Mouse (Mus musculus) gastrocnemius, adult 2 months (tissue): Measurements from ENCODE around the gene Etfbkmt. TPM values are rescaled to one million over a fixed set of nuclear protein-coding genes. Genes with fewer than 3 reads are reported as not detected.
A peak's percentile ranks its signal among the peaks of the same experiment; 100 is the strongest.
"Not testable (repeated sequence)": the region's sequence is repeated elsewhere in the genome, so short reads cannot be mapped to it uniquely, and the experiment has no call there.

Experiments
- DNase-seq: peaks from one replicate; pipeline ENCODE4 v3.0.0; 2022
- H3K27ac ChIP-seq: fragments of 200-600 bp; 2 replicates; pipeline ENCODE4 v1.8.1; 2022; ENCODE audit warnings: mild to moderate bottlenecking
- H3K4me3 ChIP-seq: fragments of 200-600 bp; 2 replicates; pipeline ENCODE4 v1.8.1; 2022; ENCODE audit warnings: mild to moderate bottlenecking, moderate library complexity
- CTCF ChIP-seq: fragments of 200-600 bp; IDR thresholded peaks from 2 replicates; pipeline ENCODE4 v1.8.1; 2022; ENCODE audit warnings: antibody characterized with exemption, mild to moderate bottlenecking, moderate library complexity
- intact Hi-C: fragments of 180-260 bp; cut with DNase I; formaldehyde crosslinking; loops from one replicate; pipeline ENCODE4 v1.15.1; 2025
- total RNA-seq, 2 experiments: library from RNA; stranded (reverse); gene quantifications; 2 replicates each; pipeline ENCODE4 v1.2.3; 2021

The Etfbkmt gene
- total RNA-seq, 2 experiments from 2014 or later, result 13.7 to 14.8 TPM

GRCm38 (mm10) chr6:149173831-149174625 is 34.4 kb downstream of the Etfbkmt start:
- no peak for TF ChIP-seq CTCF
- 0 out of 2 replicates have a peak overlapping the region, but pooled peaks have one; percentile 4 for H3K27ac ChIP-seq
- H3K4me3 ChIP-seq, result no peak overlapping the region
- DNase-seq, result no peak
- intact Hi-C loops, result no loop called here

- H3K27ac ChIP-seq, result peak overlapping the region; percentile 35
- TF ChIP-seq CTCF, result no peak
- H3K4me3 ChIP-seq, result no peak overlapping the region
- intact Hi-C loops, result no loop called here
- peak; percentile 38 for DNase-seq
Observed at GRCm38 (mm10) chr6:149174932-149175570, 35.4 kb downstream of the Etfbkmt start.

- no peak overlapping the region for H3K27ac ChIP-seq
- no peak for DNase-seq
- TF ChIP-seq CTCF, result no peak
- intact Hi-C loops, result no loop called here
- H3K4me3 ChIP-seq, result no peak overlapping the region
Observed at GRCm38 (mm10) chr6:149179064-149179463, 39.4 kb downstream of the Etfbkmt start.

- no peak overlapping the region for H3K4me3 ChIP-seq
Observed at GRCm38 (mm10) chr6:149184007-149184406, 44.4 kb downstream of the Etfbkmt start.

GRCm38 (mm10) chr6:149187371-149187770 is 47.7 kb downstream of the Etfbkmt start:
- H3K27ac ChIP-seq, result peak overlapping the region; percentile 92; the same call in 1 of the 2 replicates
- DNase-seq, result no peak

More at GRCm38 (mm10) chr6:149184007-149184406, 44.4 kb downstream of the Etfbkmt start:
- no peak for TF ChIP-seq CTCF
- DNase-seq, result no peak
- no peak overlapping the region for H3K27ac ChIP-seq
- intact Hi-C loops, result loop anchor here (10.0 kb wide), 1 partner anchor 969 kb away; the partner anchor contains the start of gene Ergic2

GRCm38 (mm10) chr6:149188041-149188924 is 48.6 kb downstream of the Etfbkmt start, which contains the start of gene Amn1:
Gene Amn1, minus strand, starts transcription at chr6:149188712.
- intact Hi-C loops, result loop anchor here (1.0 to 10.0 kb wide), 4 partner anchors 46 to 973 kb away; partner anchors contain the start of genes Ergic2 and Resf1
- H3K4me3 ChIP-seq, result peak within 1 kb of the TSS; percentile 92
- DNase-seq, result peak; percentile 97
- H3K27ac ChIP-seq, result peak within 1 kb of the TSS; percentile 92
- TF ChIP-seq CTCF, result no peak

More at GRCm38 (mm10) chr6:149187371-149187770, 47.7 kb downstream of the Etfbkmt start:
- H3K4me3 ChIP-seq, result peak overlapping the region; percentile 92
- no peak for TF ChIP-seq CTCF
- intact Hi-C loops, result loop anchor here (5.0 to 10.0 kb wide), 3 partner anchors 45 to 973 kb away; partner anchors contain the start of gene Ergic2

- intact Hi-C loops, result loop anchor here (1.0 to 10.0 kb wide), 4 partner anchors 47 to 974 kb away; partner anchors contain the start of genes Ergic2 and Resf1
- Histone ChIP-seq H3K27ac (peak overlapping the region; percentile 92), H3K4me3 (peak overlapping the region; percentile 92)
- no peak for TF ChIP-seq CTCF
- no peak for DNase-seq
Observed at GRCm38 (mm10) chr6:149188925-149189257, 49.2 kb downstream of the Etfbkmt start.

- peak; percentile 18 for DNase-seq
- H3K4me3 ChIP-seq, result peak overlapping the region; percentile 92
- peak overlapping the region; percentile 92 for H3K27ac ChIP-seq
- no peak for TF ChIP-seq CTCF
- intact Hi-C loops, result loop anchor here (5.0 to 10.0 kb wide), 3 partner anchors 47 to 975 kb away; partner anchors contain the start of gene Ergic2
Observed at GRCm38 (mm10) chr6:149189340-149189922, 49.8 kb downstream of the Etfbkmt start.

GRCm38 (mm10) chr6:149191951-149192350 is 52.3 kb downstream of the Etfbkmt start:
- H3K4me3 ChIP-seq, H3K27ac ChIP-seq, intact Hi-C loops, DNase-seq: not testable (repeated sequence)

- peak overlapping the region; percentile 44 for H3K27ac ChIP-seq
- TF ChIP-seq CTCF, result no peak
- intact Hi-C loops, result no loop called here
- DNase-seq, result no peak
- H3K4me3 ChIP-seq, result no peak overlapping the region
Observed at GRCm38 (mm10) chr6:149193276-149193905, 53.7 kb downstream of the Etfbkmt start.

GRCm38 (mm10) chr6:149197116-149197515 is 57.5 kb downstream of the Etfbkmt start:
- intact Hi-C loops, result no loop called here
- TF ChIP-seq CTCF, result no peak
- Histone ChIP-seq H3K4me3 (no peak overlapping the region), H3K27ac (no peak overlapping the region)
- DNase-seq, result no peak
